Mouse (Mus musculus) small intestine, adult 2 months (tissue): ENCODE results near the gene Serinc3. TPM values are rescaled to one million over a fixed set of nuclear protein-coding genes. Genes with fewer than 3 reads are reported as not detected.

Experiments
- H3K27ac ChIP-seq: fragments of 200-500 bp; 2 replicates; pipeline ENCODE4 v1.5.1; 2012; ENCODE audit warnings: low read depth, low read length, control low read depth, inconsistent platforms; ENCODE audit not compliant: insufficient read depth
- H3K27me3 ChIP-seq: fragments of 200-500 bp; 2 replicates; pipeline ENCODE4 v1.6.1; 2012; ENCODE audit warnings: mild to moderate bottlenecking, moderate library complexity, low read length, inconsistent platforms; ENCODE audit not compliant: control insufficient read depth, insufficient read depth
- H3K36me3 ChIP-seq: fragments of 200-500 bp; 2 replicates; pipeline ENCODE4 v1.6.1; 2012; ENCODE audit warnings: mild to moderate bottlenecking, low read length, control low read depth, inconsistent platforms; ENCODE audit not compliant: control insufficient read depth, insufficient read depth
- H3K4me1 ChIP-seq: fragments of 200-500 bp; 2 replicates; pipeline ENCODE4 v1.6.1; 2012; ENCODE audit warnings: low read length, inconsistent platforms, mixed read lengths; ENCODE audit not compliant: control insufficient read depth, insufficient read depth, insufficient read length
- H3K4me3 ChIP-seq: fragments of 200-500 bp; 2 replicates; pipeline ENCODE4 v1.5.1; 2012; ENCODE audit warnings: low read depth, mild to moderate bottlenecking, control low read depth, inconsistent platforms, low read length, moderate library complexity
- CTCF ChIP-seq: fragments of 200-500 bp; IDR thresholded peaks from 2 replicates; pipeline ENCODE4 v1.5.1; 2012; ENCODE audit warnings: low read depth, mild to moderate bottlenecking, control low read depth, inconsistent platforms, low read length, moderate library complexity, mixed read lengths; ENCODE audit not compliant: insufficient replicate concordance, insufficient read length; ENCODE audit errors: extremely low read depth
- POLR2A ChIP-seq: fragments of 200-500 bp; IDR thresholded peaks from 2 replicates; pipeline ENCODE4 v1.6.1; 2012; ENCODE audit warnings: low read depth, mild to moderate bottlenecking, control low read depth, inconsistent platforms, low read length, moderate library complexity
- WGBS: fragments of 180-500 bp; shearing (Covaris S2); methylation state at CpG from one replicate; pipeline ENCODE4 v1.1.7; 2018; 5-methylcytosine and 5-hydroxymethylcytosine counted together
- polyA plus RNA-seq: library from polyadenylated mRNA; depleted of rRNA; stranded (reverse); fragments of >200 nt; gene quantifications from 2 replicates; pipeline ENCODE4 v1.2.3, GENCODE M21; 2012; rRNA removed

Serinc3 gene
- polyA plus RNA-seq = 121 and 262 TPM in 2 replicates

GRCm38 (mm10) chr2:163644575-163645385, at the start of gene Serinc3:
Serinc3 (minus strand) TSS chr2:163645131.
- TF ChIP-seq CTCF = peak; percentile 51; the same call in 1 of the 2 replicates
- TF ChIP-seq POLR2A = peak; percentile 99
- under 1% methylated on average over 74 of the region's 74 CpGs for WGBS
- Histone ChIP-seq H3K27ac (peak within 1 kb of the TSS; percentile 100), H3K4me3 (peak within 1 kb of the TSS; percentile 93), H3K27me3 (no peaks in the 10 kb centered on the region), H3K4me1 (peaks cover 15% of the 10 kb centered on the region; the same call in 1 of the 2 replicates), H3K36me3 (peaks cover 22% of the 10 kb centered on the region)

- peak overlapping the region; percentile 22 for H3K4me3 ChIP-seq
- peak overlapping the region; percentile 64 for H3K27ac ChIP-seq
- H3K4me1 ChIP-seq = peaks cover 19% of the 10 kb centered on the region; the same call in 1 of the 2 replicates
- H3K36me3 ChIP-seq = no peaks in the 10 kb centered on the region
- H3K27me3 ChIP-seq = no peaks in the 10 kb centered on the region
- TF ChIP-seq CTCF (no peak), POLR2A (peak; percentile 55; the same call in 1 of the 2 replicates)
- 69% methylated on average over 9 of the region's 9 CpGs for WGBS
Observed at GRCm38 (mm10) chr2:163693716-163694314, 48.9 kb upstream of the Serinc3 start.

- WGBS = 67% methylated on average over 3 of the region's 3 CpGs
Observed at GRCm38 (mm10) chr2:163692873-163693612, 48.1 kb upstream of the Serinc3 start.

GRCm38 (mm10) chr2:163691846-163692605, 47.1 kb upstream of the Serinc3 start:
- H3K4me1 ChIP-seq = peaks cover 13% of the 10 kb centered on the region; the same call in 1 of the 2 replicates
- no peak for TF ChIP-seq CTCF
- no peak for TF ChIP-seq POLR2A
- WGBS = 62% methylated on average over 6 of the region's 6 CpGs
- H3K36me3 ChIP-seq = no peaks in the 10 kb centered on the region
- H3K27me3 ChIP-seq = no peaks in the 10 kb centered on the region
- no peak overlapping the region for H3K27ac ChIP-seq
- H3K4me3 ChIP-seq = no peak overlapping the region

More at GRCm38 (mm10) chr2:163692873-163693612, 48.1 kb upstream of the Serinc3 start:
- H3K27me3 ChIP-seq = no peaks in the 10 kb centered on the region
- peak overlapping the region; percentile 64 for H3K27ac ChIP-seq
- H3K4me3 ChIP-seq = no peak overlapping the region
- TF ChIP-seq POLR2A (no peak), CTCF (no peak)
- peaks cover 16% of the 10 kb centered on the region; the same call in 1 of the 2 replicates for H3K4me1 ChIP-seq
- H3K36me3 ChIP-seq = no peaks in the 10 kb centered on the region

GRCm38 (mm10) chr2:163690409-163691304, 45.7 kb upstream of the Serinc3 start:
- TF ChIP-seq CTCF = no peak
- no peak for TF ChIP-seq POLR2A
- Histone ChIP-seq H3K36me3 (no peaks in the 10 kb centered on the region), H3K4me1 (peaks cover 12% of the 10 kb centered on the region; the same call in 1 of the 2 replicates), H3K4me3 (no peak overlapping the region), H3K27ac (no peak overlapping the region), H3K27me3 (no peaks in the 10 kb centered on the region)
- 93% methylated on average over 8 of the region's 8 CpGs for WGBS
